Mouse (Mus musculus): ENCODE results near the gene Flg2.
A peak's percentile ranks its signal among the peaks of the same experiment; 100 is the strongest.

Gene Flg2

DNA sequence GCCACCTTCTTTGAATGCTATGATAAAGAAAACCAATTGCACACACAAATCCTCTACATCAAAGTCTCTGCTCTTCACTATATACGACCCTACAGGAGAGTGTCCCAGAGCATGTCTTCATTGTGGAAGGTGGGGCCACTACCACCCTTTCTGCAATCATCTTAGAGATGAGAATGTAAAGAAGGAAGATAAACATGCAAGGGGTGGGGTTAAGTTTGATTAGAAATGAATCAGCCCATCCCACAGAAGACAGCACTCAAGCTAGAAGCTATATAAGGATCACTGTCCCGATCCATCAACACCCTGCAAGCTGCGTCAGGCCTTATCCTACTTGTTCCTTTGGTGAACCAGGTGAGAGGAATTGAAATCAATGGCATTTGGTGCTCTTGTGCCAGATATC, at the start of gene Flg2:
Gene Flg2, plus strand, starts transcription at position 301 of the 400 bp plus-strand sequence.
- DNase-seq (ENCODE audit: low read depth, low spot score): no peak

DNA sequence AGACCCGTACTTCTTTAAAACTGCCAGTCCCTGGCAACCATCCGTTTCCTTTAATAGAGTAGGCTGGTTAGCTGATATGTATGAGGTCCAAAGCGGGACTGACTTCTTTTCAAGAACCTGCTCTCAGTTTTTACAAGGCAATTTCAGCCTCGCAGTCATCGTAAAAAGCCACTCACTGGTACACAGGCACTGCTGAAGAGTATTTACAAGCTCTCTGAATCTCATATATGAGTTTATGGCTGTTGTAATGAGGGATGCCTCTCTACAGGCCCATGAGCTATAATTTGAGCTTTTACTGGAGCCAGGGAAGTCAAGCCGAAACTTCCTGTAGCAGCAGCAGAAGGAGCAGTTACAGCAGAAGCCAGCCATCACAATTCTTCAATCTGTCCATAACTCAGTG, 34.6 kb upstream of the Flg2 start:
- no peak for DNase-seq (ENCODE audit: low read depth, low spot score)

DNA sequence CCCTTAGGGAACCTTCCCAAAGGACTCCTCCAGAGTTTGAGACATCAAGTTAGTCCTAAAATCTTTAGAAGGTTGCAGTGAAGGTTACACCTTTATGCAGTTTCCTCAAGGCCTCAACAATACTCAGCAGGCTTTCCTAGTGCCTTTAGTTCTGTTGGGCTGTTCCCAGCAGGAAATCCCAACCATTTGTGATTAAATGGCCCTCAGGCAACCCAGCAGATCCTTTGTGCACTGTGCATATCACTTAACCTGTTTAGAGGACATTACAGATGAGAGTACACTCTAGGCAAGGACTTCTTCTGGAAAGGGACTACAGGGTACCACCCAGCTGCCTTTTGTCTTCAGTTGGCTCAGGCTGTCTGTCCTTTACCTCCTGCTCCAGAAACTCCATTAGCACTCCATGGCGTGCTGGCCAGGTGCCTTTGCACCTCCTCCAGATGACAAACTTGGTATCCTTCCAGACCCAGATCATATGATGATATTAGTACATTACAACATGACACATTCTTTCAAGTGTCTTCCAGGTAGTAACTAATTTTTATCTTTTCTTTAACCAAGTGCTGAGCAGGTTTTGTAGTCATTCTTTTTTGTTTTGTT, 34.0 kb upstream of the Flg2 start:
- peak; percentile 81 for DNase-seq (ENCODE audit: low read depth, low spot score)

DNA sequence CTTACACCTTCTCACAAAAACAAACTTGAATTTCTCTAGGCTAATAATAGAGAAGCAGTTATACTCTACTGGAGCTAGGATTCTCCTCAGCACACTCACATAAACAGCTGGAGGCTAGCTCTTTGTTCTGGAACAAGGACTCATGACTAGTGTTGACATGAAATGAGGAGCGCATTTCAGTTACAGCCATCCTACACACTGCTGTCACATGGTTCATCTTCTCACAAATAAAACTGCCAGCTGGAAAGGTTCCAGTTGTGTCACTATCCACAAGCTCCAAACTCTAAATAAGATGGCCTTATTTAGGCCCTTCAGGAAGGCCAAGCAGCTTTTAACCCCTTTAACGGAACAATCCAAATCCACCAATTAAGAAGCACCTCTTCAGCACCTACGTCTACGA, 16.2 kb upstream of the Flg2 start:
- DNase-seq (ENCODE audit: low read depth, low spot score): no peak

DNA sequence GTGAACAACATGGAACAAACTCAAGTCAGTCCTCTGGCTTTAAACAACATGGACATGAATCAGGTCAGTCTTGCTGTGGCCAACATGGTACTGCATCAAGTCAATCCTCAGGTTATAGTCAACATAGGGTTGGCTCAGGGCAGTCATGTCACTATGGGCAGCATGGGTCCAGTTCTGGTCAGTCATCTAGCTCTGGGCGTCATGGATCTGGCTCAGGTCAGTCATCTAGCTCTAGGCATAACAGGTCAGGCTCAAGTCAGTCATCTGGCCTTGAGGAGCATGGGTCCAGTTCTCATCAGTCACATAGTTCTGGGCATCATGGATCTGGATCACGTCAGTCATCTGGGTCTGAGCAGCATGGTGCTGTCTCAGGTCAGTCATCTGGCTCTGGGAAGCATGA, 4.9 kb downstream of the Flg2 start:
- DNase-seq (ENCODE audit: low read depth, low spot score): no peak

DNA sequence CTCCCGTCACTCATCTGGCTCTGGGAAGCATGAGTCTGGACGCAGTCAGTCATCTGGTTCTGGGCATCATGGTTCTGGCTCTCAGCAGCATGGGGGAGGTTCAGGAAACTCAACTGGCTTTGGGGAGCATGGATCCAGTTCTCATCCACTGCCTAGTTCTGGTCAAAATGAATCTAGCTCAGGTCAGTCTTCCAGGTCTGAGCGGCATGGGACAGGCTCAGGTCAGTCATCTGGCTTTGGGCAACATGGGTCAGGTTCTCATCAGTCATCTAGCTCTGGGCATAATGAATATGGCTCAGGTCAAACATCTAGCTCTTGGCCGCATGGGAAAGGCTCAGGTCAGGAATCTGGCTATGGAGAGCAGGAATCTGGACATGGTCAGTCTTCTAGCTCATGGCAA, 5.4 kb downstream of the Flg2 start:
- DNase-seq (ENCODE audit: low read depth, low spot score): no peak
